Mouse (Mus musculus) olfactory bulb, adult 2 months (tissue): ENCODE results near the gene Jarid2.

ENCODE experiments used
- CTCF ChIP-seq: fragments of 200-500 bp; IDR thresholded peaks from 2 replicates; pipeline ENCODE4 v1.5.1; 2012; ENCODE audit warnings: low read depth, mild to moderate bottlenecking, low read length, moderate library complexity; ENCODE audit not compliant: insufficient read depth
- POLR2A ChIP-seq: fragments of 200-500 bp; IDR thresholded peaks from 2 replicates; pipeline ENCODE4 v1.6.1; 2012; ENCODE audit warnings: mild to moderate bottlenecking, low read depth, low read length, moderate library complexity; ENCODE audit not compliant: insufficient read depth

DNA sequence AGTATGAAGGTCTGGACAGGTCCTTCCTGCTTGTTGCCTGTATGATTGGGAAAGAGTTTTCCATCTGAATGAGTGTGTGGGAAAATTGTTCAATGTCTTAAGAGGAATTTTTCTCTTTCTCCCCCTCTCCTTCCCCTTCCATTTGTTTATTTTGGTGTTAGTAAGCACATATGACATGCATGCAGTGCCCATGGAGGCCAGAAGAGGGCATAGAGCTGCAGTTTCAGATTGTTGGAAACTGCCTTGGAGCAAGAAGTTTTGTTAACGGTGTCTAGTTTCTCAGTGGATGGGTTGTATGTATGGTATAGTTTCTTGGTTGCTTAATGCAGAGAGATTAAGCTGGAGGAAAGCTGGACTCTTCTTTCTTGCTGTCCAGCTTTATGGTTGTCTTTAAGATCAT is 75.6 kb downstream of the Jarid2 start:
- no peak for TF ChIP-seq CTCF
- TF ChIP-seq POLR2A, result no peak
